Mouse (Mus musculus): ENCODE results near the gene Gm36210. TPM values are rescaled to one million over a fixed set of nuclear protein-coding genes. Genes with fewer than 3 reads are reported as not detected.

Gm36210 gene
- under 1 TPM in 1 of 2 experiments, not detected in 1; 0.19 TPM for polyA plus RNA-seq (2012; fragmentation: generic; extraction: Trizol)

DNA sequence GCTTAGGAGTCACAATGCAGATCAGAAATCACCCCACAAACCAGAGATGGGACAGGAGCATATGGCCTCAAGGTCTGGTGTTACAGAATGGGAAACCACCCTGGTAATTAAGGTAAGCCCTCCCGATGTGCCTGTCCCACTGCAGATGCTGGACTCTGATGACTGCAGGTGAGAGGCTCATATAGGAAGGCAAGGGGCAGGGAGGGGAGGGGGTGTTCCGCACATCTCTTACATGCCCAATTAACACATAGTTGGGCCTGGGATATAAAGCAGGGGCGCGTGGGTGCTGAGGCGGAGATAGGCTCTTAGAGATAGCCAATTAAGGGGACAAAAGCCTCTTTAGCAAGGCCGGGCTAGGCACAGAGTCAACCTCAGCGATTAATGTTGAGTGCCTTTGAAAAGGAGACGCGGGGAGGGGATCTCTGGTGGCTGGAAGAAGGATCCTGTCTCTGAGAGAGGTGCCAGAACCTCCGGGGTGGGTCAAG is at the start of gene Gm36210:
TSS of gene Gm36210 (minus strand) at position 51 of the 485 bp plus-strand sequence.

DNA sequence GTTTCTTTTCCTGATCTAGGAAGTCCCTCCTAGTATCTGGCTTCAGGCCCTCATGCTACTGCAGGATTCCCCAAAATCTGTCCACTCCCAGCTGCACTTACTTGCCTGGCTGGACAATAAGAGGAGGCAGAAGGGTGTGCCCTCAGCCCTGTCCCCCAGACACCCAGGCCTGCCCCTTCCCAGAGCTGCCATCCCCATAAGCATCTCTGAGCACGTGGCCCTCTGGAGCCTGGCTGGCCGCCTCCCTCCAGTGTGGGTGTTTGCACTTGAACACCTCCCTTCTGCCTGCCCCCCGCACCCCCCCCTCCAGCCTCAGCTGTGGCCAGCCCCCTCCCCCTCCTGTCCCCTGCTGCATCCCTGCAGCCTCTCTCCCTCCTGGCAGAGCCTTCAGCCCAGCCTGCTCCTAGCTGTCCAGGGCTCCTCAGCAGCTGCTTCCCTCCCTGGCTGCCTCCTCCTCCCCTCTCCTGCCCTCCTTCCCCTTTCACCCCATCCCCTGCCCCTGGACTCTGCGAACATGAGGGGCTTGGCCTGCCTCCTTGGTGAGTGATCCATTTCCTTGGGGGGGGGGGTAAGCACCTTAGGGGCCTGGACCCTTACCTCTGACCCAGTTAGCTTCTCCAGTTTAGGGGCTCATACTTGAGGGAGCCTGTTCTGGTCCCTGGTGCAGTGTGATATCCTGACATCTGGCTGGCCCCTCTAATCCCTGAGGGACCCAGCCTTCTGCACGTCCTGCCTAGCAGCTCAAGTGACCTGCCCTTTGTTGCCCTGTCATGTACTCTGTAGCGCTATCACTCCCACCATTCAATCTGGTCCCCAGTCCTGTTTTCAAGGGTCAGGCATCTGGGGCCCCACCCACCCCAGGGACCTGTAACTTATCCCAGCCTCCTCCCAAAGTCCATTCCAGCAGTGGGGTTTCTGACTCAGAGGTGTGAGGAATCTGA is 19.4 kb upstream of the Gm36210 start, which contains the start of gene Ssc5d:
TSS of gene Ssc5d (plus strand) at position 345 of the 941 bp plus-strand sequence.

DNA sequence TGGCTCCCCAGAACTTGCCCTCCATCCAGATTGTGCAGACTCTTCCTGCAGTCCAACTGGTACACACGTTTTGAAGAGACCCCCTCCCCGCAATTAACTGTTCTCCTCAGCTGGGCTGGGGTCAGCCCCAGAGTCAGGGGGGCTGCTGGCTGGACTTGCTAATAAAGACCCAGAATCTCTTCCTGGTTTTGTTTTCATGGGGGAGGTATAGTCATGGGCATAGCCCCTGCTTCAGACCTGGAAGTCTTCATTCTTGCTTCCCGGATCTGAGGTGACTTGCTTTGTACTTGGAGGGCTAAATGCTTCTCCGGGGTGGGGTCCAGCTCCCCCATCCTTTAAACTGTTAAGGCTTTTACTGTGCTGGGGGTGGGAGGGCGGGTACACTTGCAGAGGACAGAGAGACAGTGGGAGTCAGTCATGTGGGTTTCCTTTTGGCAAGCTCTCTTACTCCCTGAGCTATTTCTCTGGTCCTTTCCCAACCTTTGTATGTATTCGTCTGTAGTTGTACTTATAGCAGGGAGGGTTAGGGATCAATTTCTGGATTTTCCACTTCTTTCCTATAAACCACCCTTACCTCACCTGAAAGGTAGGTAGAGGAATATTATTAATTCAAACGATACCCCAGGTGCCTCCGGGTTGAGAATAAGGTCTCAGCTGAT is 15.6 kb upstream of the Gm36210 start, which contains the start of gene Nat14:
TSS of gene Nat14 (plus strand) at position 205 of the 659 bp plus-strand sequence.

DNA sequence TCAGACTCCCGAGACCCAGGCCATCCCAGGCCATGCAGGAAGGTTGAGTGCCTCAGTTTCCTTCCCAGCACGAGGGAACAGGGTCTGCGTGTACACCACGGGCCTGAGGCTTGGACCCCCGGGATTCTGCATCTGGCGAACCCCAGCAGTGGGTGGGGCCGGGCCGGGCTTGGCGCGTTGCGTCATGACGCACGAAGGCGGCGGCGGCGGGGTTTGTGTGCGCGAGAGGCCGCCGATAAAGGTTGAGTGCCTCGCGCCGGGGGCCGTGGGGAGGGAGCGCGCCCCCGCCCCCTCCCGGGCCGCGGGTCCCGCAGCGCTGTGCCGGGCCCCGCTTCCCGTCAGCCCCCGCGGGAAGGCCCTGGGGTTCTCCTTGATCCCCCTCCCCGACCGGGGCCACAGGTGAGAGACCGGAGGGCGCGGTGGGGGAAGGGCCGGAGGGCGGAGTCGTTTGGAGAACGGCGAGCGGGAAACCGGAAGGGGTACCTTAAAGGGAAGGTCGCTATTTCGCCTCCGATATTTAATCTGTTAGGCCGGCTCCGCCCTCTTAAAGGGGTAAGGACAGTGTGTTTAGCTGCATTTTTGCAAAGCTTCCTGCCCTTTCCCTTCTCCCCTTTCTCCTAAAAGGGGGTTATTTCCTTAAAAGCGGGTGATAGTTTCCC is 8.8 kb upstream of the Gm36210 start, which contains the start of gene Zfp628:
TSS of gene Zfp628 (plus strand) at position 211 of the 659 bp plus-strand sequence.

DNA sequence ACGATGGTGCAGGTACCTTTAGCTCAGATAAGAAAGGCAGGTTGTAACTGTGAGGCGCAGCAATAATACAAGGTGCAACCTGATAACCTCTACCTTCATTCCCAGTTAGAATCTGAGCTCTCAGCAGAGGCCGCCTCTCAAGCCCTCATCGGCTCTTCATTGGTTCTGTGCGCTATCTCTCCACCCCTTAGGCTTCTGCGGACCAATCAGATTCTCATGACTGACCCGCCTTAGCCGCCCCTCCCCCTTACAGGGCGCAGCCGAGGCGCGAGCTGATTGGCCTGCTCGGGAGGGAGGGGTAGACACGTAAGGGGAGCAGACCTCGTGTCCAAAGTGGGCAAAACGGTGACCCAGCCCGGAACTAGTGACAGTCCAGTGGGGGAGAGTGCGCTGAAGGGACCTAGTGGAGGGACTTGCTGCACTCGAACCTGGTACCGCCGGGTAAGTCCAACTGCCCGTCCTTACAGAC is 29.5 kb downstream of the Gm36210 start, which contains the start of gene Isoc2a:
TSS of gene Isoc2a (plus strand) at position 401 of the 469 bp plus-strand sequence.

DNA sequence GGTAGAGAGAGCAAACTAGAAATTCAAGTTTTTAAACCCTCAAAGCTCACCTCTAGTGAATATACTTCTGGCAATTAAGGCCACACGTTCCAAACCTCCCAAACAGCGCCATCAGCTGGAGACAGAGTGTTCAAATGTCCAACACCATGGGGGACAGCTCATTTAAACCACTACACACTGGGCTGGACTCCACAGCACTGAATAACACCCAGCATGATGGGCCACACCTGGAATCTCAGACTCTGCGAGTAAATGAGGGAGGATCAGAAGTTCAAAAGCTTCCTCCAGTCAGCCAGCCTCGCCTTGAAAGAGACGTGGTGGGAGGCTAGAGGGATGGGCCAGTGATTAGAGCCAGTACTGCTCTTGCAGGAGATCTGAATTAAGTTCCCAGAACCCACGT is 36.2 kb downstream of the Gm36210 start, which contains the start of gene Isoc2b:
TSS of gene Isoc2b (minus strand) at position 126 of the 400 bp plus-strand sequence.

Other genes starting within 250 kb of the Gm36210 start
- gene Ppp6r1, start 247.5 kb downstream of the Gm36210 start, polyA plus RNA-seq (2012; fragmentation: generic; extraction: Trizol) = 10 to 100 TPM; 24.9 to 47.9 TPM
- gene Hspbp1, start 221.4 kb downstream of the Gm36210 start, polyA plus RNA-seq (2012; fragmentation: generic; extraction: Trizol) = 100 to 1,000 TPM in 1 of 2 experiments, 10 to 100 TPM in 1; 56.4 to 125 TPM
- gene Brsk1, start 215.9 kb downstream of the Gm36210 start, polyA plus RNA-seq (2012; fragmentation: generic; extraction: Trizol) = 10 to 100 TPM in 1 of 2 experiments, 1 to 10 TPM in 1; 3.8 to 11.2 TPM
- gene Tmem150b, start 181.3 kb downstream of the Gm36210 start, polyA plus RNA-seq (2012; fragmentation: generic; extraction: Trizol) = under 1 TPM; 0.02 to 0.27 TPM
- 10 to 100 TPM in 1 of 2 experiments, 1 to 10 TPM in 1; 6.4 to 30.2 TPM for gene Kmt5c, start 166.4 kb downstream of the Gm36210 start, polyA plus RNA-seq (2012; fragmentation: generic; extraction: Trizol)
- gene Cox6b2, start 153.4 kb downstream of the Gm36210 start, polyA plus RNA-seq (2012; fragmentation: generic; extraction: Trizol) = under 1 TPM; 0.08 to 0.26 TPM
- gene Fam71e2, start 135.2 kb downstream of the Gm36210 start, polyA plus RNA-seq (2012; fragmentation: generic; extraction: Trizol) = not detected
- gene Il11, start 123.7 kb downstream of the Gm36210 start, polyA plus RNA-seq (2012; fragmentation: generic; extraction: Trizol) = under 1 TPM; 0.66 to 0.91 TPM
- gene Tmem190, start 123.6 kb downstream of the Gm36210 start, polyA plus RNA-seq (2012; fragmentation: generic; extraction: Trizol) = 1 to 10 TPM in 1 of 2 experiments, under 1 TPM in 1; 0.61 to 1.1 TPM
- gene Tmem238, start 116.9 kb downstream of the Gm36210 start, polyA plus RNA-seq (2012; fragmentation: generic; extraction: Trizol) = 10 to 100 TPM in 1 of 2 experiments, 1 to 10 TPM in 1; 9.5 to 53.2 TPM
- gene Rpl28, start 113.6 kb downstream of the Gm36210 start, polyA plus RNA-seq (2012; fragmentation: generic; extraction: Trizol) = over 10,000 TPM in 1 of 2 experiments, 1,000 to 10,000 TPM in 1; 4,560 to 11,128 TPM
- gene Ube2s, start 93.9 kb downstream of the Gm36210 start, polyA plus RNA-seq (2012; fragmentation: generic; extraction: Trizol) = 100 to 1,000 TPM; 315 to 381 TPM
- gene Shisa7, start 61.8 kb downstream of the Gm36210 start, polyA plus RNA-seq (2012; fragmentation: generic; extraction: Trizol) = not detected
- gene Isoc2b, start 36.3 kb downstream of the Gm36210 start, polyA plus RNA-seq (2012; fragmentation: generic; extraction: Trizol) = under 1 TPM; 0.18 to 0.59 TPM
- gene Isoc2a, start 29.4 kb downstream of the Gm36210 start, polyA plus RNA-seq (2012; fragmentation: generic; extraction: Trizol) = 1 to 10 TPM; 1.5 to 3.4 TPM
- gene Zfp628, start 8.7 kb upstream of the Gm36210 start, polyA plus RNA-seq (2012; fragmentation: generic; extraction: Trizol) = 10 to 100 TPM in 1 of 2 experiments, 1 to 10 TPM in 1; 8.1 to 11.7 TPM
- 1 to 10 TPM in 1 of 2 experiments, under 1 TPM in 1; 0.78 to 6.7 TPM for gene Nat14, start 15.5 kb upstream of the Gm36210 start, polyA plus RNA-seq (2012; fragmentation: generic; extraction: Trizol)
- 10 to 100 TPM in 1 of 2 experiments, 1 to 10 TPM in 1; 4.7 to 87.9 TPM for gene Ssc5d, start 19.3 kb upstream of the Gm36210 start, polyA plus RNA-seq (2012; fragmentation: generic; extraction: Trizol)
- gene Sbk2, start 57.9 kb upstream of the Gm36210 start, polyA plus RNA-seq (2012; fragmentation: generic; extraction: Trizol) = under 1 TPM; 0.01 to 0.13 TPM
- gene Sbk3, start 64.7 kb upstream of the Gm36210 start, polyA plus RNA-seq (2012; fragmentation: generic; extraction: Trizol) = under 1 TPM; 0.01 to 0.13 TPM
- gene Zfp579, start 89.6 kb upstream of the Gm36210 start, polyA plus RNA-seq (2012; fragmentation: generic; extraction: Trizol) = 10 to 100 TPM in 1 of 2 experiments, 1 to 10 TPM in 1; 7.9 to 20.1 TPM
- gene Zfp524, start 107.9 kb upstream of the Gm36210 start, polyA plus RNA-seq (2012; fragmentation: generic; extraction: Trizol) = 10 to 100 TPM; 24.7 to 30.2 TPM
- 10 to 100 TPM; 22.6 to 29.6 TPM for gene Fiz1, start 108.2 kb upstream of the Gm36210 start, polyA plus RNA-seq (2012; fragmentation: generic; extraction: Trizol)
- gene Gm44973, start 109.0 kb upstream of the Gm36210 start, polyA plus RNA-seq (2012; fragmentation: generic; extraction: Trizol) = under 1 TPM; 0.14 to 0.17 TPM
- gene Zfp865, start 113.9 kb upstream of the Gm36210 start, polyA plus RNA-seq (2012; fragmentation: generic; extraction: Trizol) = 10 to 100 TPM in 1 of 2 experiments, 1 to 10 TPM in 1; 6.3 to 24.5 TPM
- under 1 TPM; 0.12 to 0.55 TPM for gene Ccdc106, start 114.0 kb upstream of the Gm36210 start, polyA plus RNA-seq (2012; fragmentation: generic; extraction: Trizol)
- not detected for gene 4632433K11Rik, start 127.6 kb upstream of the Gm36210 start, polyA plus RNA-seq (2012; fragmentation: generic; extraction: Trizol)
- gene Zfp784, start 131.9 kb upstream of the Gm36210 start, polyA plus RNA-seq (2012; fragmentation: generic; extraction: Trizol) = 1 to 10 TPM; 1.7 to 8.9 TPM
- gene Zfp580, start 145.0 kb upstream of the Gm36210 start, polyA plus RNA-seq (2012; fragmentation: generic; extraction: Trizol) = 10 to 100 TPM; 26.8 to 46.2 TPM
- 100 to 1,000 TPM; 166 to 202 TPM for gene U2af2, start 155.6 kb upstream of the Gm36210 start, polyA plus RNA-seq (2012; fragmentation: generic; extraction: Trizol)
- gene Epn1, start 173.7 kb upstream of the Gm36210 start, polyA plus RNA-seq (2012; fragmentation: generic; extraction: Trizol) = 100 to 1,000 TPM; 130 to 144 TPM
- gene Rfpl4, start 210.4 kb upstream of the Gm36210 start, polyA plus RNA-seq (2012; fragmentation: generic; extraction: Trizol) = under 1 TPM in 1 of 2 experiments, not detected in 1; 0.06 TPM
- gene Rasl2-9, start 219.4 kb upstream of the Gm36210 start, polyA plus RNA-seq (2012; fragmentation: generic; extraction: Trizol) = under 1 TPM in 1 of 2 experiments, not detected in 1; 0.05 TPM
- gene Vmn1r55, start 243.2 kb upstream of the Gm36210 start, polyA plus RNA-seq (2012; fragmentation: generic; extraction: Trizol) = not detected

Measured in C3H10T1/2 (cell line).